Mouse (Mus musculus) macrophage (primary cell): ENCODE measurements around the gene Cul7. TPM values are rescaled to one million over a fixed set of nuclear protein-coding genes. Genes with fewer than 3 reads are reported as not detected.

Experiments used
- H3K27ac ChIP-seq: fragments of 350-480 bp; formaldehyde crosslinking; 2 replicates; pipeline ENCODE4 v1.9.0; 2021
- H3K36me3 ChIP-seq: fragments of 350-480 bp; formaldehyde crosslinking; 2 replicates; pipeline ENCODE4 v1.9.0; 2021; ENCODE audit errors: inconsistent target
- H3K4me3 ChIP-seq: fragments of 350-480 bp; formaldehyde crosslinking; 2 replicates; pipeline ENCODE4 v1.9.0; 2021; ENCODE audit errors: inconsistent target
- H3K79me2 ChIP-seq: fragments of 350-480 bp; formaldehyde crosslinking; 2 replicates; pipeline ENCODE4 v1.9.0; 2021; ENCODE audit errors: inconsistent target
- WGBS: methylation state at CpG from one replicate; pipeline ENCODE4 v1.1.7; 2026; ENCODE audit warnings: inconsistent platforms; ENCODE audit not compliant: missing documents; 5-methylcytosine and 5-hydroxymethylcytosine counted together
- polyA plus RNA-seq: library from polyadenylated mRNA; stranded (reverse); fragments of 250-400 nt; gene quantifications from 3 replicates; pipeline ENCODE4 v1.2.4, GENCODE M21; 2018; ENCODE audit warnings: inconsistent platforms

Cul7 gene
- polyA plus RNA-seq, 1 experiment from 2014 or later, result 6.2 TPM

DNA sequence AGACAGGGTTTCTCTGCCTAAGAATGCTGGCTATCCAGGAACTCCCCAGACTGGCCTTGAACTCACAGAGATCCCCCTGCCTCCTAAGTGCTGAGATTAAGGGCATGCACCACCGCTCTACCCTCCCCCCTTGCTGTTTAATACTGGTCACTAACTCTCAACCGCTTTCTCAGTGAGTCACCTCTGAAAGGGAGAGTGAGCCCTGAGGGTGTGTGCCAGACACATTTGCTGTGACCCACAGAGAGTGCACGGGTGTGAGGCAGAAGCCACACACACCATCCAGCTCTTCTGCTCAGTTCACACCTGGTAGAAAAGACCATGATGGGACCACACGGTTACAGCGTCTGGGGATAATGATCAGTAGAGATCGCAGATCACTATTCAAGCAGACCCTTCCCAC, 48.4 kb downstream of the Cul7 start:
- WGBS, result 91% methylated on average over 6 of the region's 6 CpGs
- no peaks in the 10 kb centered on the region for H3K36me3 ChIP-seq

DNA sequence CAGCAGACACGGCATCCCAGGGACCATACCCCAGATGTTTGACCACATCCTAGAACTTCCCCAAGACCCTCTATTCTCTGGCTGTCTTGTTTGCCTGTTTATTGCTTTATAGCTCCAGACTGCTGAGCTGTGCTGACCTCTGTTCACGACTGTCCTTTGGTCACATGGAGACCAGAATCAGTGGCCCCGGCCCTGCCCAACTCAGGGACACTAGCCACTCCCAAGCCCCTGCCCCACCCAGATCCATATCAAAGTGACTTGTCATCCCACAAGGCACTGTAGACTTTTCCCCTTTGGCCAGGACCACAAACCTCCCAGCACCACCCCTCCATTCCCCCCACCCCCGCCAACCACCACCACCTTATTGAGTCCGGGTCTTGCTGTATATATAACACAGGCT, 49.1 kb downstream of the Cul7 start:
- Histone ChIP-seq H3K27ac (no peak overlapping the region), H3K36me3 (no peaks in the 10 kb centered on the region), H3K79me2 (peaks cover 51% of the 10 kb centered on the region), H3K4me3 (no peak overlapping the region)
- WGBS, result 95% methylated on average over 5 of the region's 5 CpGs

More for the DNA sequence above, 48.4 kb downstream of the Cul7 start:
- Histone ChIP-seq H3K79me2 (peaks cover 44% of the 10 kb centered on the region), H3K27ac (no peak overlapping the region), H3K4me3 (no peak overlapping the region)

DNA sequence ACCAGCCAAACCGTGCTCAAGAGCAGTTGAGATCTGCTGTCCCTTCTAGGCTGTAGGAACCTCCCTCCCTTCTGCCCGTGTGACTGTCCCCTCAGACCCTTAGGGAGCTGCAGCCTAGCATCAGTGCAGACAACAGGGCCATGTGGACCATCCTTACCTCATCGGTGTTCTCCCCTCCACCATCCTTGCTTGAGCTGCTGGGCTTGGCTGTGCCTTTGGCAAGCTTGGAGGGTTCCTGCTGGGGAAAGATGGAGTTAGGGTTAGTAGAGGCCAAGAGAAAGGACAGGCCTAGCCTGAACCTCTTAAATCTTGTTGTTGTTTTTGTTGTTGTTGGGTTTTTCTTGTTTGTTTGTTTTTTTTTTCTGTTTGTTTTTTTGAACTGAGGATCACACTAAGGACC, 49.8 kb downstream of the Cul7 start:
- Histone ChIP-seq H3K4me3 (no peak overlapping the region), H3K27ac (no peak overlapping the region), H3K36me3 (no peaks in the 10 kb centered on the region), H3K79me2 (peaks cover 52% of the 10 kb centered on the region)
- 97% methylated on average over 3 of the region's 3 CpGs for WGBS

DNA sequence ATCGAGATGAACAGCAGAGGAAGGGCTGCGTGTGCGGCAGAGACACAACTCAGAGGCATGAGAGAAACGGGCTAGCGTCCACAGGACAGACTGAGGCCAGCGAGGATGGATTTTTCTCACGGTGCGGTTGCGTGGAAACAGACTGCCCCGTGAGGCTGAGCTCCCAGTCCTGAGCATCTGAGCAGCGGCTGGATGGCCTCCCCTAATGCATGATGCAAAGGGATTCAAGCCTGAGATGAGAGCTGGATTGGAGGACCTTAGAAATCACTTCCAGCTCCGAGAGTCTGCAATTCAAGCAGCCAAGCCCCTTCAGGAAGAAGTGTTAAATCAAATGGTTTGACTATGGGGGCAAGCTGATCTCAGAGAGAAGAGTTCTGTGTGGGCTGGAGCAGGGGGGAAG, 51.4 kb downstream of the Cul7 start:
- H3K36me3 ChIP-seq, result no peaks in the 10 kb centered on the region
- peaks cover 49% of the 10 kb centered on the region for H3K79me2 ChIP-seq
- H3K27ac ChIP-seq, result no peak overlapping the region
- 89% methylated on average over 12 of the region's 12 CpGs for WGBS
- no peak overlapping the region for H3K4me3 ChIP-seq

DNA sequence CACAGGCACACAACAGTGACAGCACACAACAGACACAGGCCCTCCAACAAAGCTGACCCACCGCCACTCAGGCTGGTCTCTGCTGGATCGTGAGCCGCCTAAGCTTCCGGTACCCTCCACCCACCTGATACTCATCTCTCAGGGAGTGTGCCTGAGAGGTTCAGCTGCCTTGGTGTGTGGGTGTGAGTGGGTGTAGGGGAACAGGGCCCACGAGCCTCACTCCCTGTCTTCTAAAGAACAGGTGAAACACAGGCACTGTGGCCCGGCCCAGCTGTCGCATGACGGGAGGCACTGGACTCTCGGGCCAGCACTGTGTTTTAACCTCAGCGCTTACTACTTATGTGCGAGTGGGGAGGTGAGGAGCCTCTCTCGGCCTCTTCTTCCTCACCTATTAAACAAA, 52.0 kb downstream of the Cul7 start:
- no peak overlapping the region for H3K27ac ChIP-seq
- H3K4me3 ChIP-seq, result no peak overlapping the region
- no peaks in the 10 kb centered on the region for H3K36me3 ChIP-seq
- WGBS, result 97% methylated on average over 12 of the region's 12 CpGs
- H3K79me2 ChIP-seq, result peaks cover 45% of the 10 kb centered on the region

DNA sequence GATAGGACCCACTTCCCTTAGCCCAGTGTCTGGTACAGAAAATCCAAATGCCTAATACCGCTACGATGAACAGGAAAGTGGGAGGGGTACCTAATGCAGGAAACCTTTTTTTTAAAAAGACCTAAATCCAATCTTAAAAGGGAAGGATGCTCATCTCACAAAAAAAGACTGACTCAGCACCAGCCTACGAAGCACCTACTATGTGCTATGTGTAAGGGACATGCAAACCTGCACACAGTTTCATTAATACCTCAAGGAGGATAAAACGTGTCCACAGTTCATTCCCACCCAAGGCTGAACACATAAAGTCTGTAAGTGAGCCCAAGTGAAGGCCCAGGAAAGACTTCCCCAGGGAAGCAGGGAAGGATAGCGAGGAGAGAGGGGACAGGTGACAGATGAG, 52.4 kb downstream of the Cul7 start:
- Histone ChIP-seq H3K36me3 (no peaks in the 10 kb centered on the region), H3K79me2 (peaks cover 43% of the 10 kb centered on the region), H3K4me3 (no peak overlapping the region), H3K27ac (no peak overlapping the region)
- 97% methylated on average over 5 of the region's 5 CpGs for WGBS

DNA sequence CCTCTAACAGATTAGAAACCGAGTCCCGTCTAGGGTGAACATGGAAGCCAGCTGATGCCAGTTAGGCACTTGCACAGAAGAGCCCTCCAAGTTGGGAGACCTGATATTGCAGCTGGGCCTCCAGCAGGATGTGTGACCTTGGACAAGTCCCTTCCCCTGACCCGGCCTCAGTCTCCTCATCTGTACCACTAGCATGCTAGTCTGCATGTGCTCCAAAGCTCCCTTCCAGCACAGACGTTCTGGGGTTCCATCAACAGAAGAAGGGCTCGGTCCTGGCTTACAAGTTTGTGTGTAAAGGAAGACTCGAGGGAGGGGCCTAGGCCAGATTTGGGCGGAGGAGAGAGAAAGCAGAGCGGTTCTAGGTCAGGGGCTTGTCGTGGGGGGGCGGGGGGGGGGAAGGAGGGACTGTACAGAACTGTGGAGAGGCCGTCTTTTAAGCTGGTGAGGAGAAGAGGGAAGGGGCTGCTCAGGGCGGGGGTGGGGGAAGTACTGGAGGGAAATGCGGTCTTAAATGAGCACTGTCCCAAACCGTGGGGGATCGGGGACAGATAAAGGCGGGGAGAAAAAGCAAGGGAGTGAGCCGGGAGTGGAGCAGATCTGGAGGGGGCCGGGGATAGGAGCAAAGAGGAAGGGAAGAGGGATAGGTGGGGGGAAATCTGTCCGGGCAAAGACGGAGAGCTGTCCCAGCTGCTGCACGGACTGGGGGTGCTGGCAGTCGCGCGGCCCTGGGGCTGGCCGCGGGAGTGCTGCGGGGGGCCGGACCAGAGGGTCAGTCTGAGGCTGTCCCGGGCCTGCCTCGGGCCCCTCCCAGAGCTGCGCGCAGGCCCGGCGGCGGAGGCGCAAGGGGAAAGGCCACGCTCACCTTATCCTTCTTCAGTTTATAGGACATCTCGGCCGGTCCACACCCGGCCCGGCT, 54.1 kb downstream of the Cul7 start:
- no peak overlapping the region for H3K27ac ChIP-seq
- no peaks in the 10 kb centered on the region for H3K36me3 ChIP-seq
- peaks cover 40% of the 10 kb centered on the region for H3K79me2 ChIP-seq
- H3K4me3 ChIP-seq, result peak overlapping the region; percentile 53
- 7% methylated on average over 40 of the region's 41 CpGs for WGBS

DNA sequence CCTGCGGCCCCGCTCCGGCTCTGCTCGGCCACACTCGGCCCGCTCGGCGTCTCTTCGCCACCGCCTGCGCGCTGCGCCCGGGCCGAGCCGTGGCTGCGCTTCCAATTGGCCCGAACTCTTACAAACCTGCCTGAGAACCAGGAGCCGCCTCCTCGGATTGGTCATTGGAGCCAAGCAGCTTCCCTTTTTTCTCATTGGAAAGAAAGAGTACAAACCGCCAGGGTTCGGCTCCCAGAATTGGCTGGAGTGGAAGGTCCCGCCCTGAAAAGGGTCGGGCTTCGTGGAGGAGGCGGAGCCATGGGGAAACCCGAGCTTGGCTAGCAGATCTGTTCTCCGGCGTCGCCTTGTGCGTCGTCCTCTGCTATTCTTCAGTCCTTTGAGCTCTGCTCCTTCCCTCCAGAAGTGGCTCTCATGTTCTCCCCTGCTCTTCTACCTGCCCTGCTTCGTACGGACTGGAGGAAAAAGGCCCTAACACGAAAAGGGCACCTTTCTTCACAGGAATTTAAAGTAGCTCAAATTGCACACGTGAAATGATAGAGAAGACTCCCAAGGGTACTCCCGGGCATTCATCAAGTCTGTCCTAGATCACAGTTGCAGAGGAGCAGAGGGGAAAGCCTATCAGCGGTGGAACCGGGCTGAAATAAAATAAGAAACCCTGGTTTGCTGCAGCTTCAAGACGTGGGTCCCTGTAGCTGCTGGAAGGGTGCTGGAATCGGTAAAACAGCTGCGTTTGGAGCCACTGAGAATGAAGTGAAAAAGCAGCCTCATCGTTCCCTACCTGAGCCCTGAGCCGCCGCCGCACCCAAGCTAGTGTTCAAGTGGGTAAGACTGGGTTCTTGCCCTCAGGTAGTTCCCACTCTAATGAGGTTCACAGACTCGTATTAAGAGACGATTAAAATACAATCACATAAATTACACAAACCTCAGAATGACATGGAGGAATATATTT, 55.0 kb downstream of the Cul7 start, which contains the start of gene Ppp2r5d:
TSS of gene Ppp2r5d (minus strand) at position 225 of the 949 bp plus-strand sequence.
- WGBS, result 3% methylated on average over 48 of the region's 48 CpGs
- peak within 1 kb of the TSS; percentile 4; the same call in 1 of the 2 replicates for H3K27ac ChIP-seq

DNA sequence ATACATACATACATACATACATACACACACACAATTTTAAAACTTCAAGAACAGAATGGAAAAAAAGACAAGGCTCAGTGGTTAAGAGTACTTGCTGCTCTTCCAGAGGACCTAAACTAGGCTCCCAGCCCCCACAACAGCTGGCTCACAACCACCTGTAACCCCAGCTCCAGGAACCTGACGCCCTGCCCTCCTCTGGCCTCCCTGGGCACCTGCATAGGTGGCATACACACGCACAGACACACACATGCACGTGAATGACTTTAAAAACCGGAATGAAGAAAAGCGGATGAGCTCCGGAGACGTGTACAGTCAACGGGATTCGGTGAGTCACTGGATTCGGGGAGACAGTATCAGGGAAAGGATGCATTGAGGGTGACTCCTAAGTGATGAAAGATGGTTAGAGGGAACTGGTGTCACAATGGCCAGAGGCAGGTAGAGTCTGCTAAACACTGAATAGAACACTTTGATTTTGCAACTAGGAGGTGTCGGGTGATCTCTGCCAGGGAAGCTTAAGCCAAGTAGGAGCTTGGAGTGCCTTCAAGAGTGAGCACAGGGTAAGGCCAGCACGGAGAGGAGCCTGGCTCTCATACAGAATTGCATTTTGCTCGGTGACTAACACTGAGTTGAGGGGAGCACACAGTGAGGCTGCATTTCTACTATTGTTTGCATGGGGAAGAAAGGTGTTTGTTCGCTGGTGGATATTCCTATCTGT, 56.4 kb downstream of the Cul7 start:
- Histone ChIP-seq H3K36me3 (no peaks in the 10 kb centered on the region), H3K79me2 (peaks cover 28% of the 10 kb centered on the region), H3K4me3 (no peak overlapping the region), H3K27ac (no peak overlapping the region)
- 98% methylated on average over 14 of the region's 14 CpGs for WGBS

More for the DNA sequence above, 55.0 kb downstream of the Cul7 start, which contains the start of gene Ppp2r5d:
- Histone ChIP-seq H3K36me3 (no peaks in the 10 kb centered on the region), H3K79me2 (peaks cover 40% of the 10 kb centered on the region), H3K4me3 (peak within 1 kb of the TSS; percentile 53)

DNA sequence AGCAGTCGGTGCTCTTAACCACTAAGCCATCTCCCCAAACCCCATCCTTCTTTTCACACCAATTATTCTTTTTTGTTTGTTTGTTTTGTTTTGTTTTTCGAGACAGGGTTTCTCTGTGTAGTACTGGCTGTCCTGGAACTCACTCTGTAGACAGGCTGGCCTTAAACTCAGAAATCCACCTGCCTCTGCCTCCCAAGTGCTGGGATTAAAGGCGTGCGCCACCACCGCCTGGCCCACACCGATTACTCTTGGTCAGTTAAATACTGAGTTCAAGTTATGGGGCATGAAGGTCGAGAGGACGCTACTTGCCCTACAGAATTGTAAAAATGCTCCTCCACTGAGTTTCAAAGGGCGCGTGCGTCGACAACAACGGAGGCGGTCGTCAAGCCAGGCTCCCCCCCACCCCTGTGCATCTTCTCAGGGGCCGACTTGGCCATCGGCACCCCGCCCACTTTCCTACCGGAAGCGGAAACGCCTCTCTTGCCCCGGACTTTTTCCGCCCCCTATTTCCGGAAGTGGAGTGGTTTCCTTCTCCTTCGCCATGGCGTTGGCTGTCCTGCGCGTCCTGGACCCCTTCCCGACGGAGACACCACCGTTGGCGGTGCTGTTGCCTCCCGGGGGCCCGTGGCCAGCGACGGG, 60.9 kb downstream of the Cul7 start, which contains the start of gene Pex6:
TSS of gene Pex6 (plus strand) at position 505 of the 639 bp plus-strand sequence.
- peak within 1 kb of the TSS; percentile 10; the same call in 1 of the 2 replicates for H3K27ac ChIP-seq

DNA sequence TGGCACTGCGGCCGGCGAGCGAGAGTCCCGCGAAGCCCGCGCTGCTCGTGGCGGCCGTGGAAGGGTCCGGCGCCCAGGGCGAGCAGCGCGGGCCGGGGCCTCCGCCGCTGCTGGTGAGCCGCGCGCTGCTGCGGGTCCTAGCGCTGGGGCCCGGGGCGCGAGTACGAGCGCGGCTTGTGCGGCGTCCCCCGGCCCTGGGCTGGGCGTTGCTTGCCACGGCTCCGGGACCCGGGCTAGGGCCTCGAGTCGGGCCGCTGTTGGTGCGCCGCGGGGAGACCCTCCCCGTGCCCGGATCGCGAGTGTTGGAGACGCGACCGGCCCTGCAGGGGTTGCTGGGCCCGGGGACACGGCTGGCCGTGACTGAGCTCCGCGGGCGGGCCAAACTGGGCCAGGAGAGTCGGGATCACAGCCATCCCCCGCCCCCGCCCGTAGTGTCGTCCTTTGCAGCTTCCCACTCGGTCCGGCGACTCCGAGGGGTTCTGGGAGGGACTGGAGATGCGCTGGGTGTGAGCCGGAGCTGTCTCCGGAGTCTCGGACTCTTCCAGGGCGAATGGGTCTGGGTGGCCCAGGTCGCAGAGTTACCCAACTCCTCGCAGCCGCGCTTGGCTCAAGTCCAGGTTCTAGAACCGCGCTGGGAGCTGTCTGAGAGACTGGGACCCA, 61.6 kb downstream of the Cul7 start:
- 1% methylated on average over 72 of the region's 76 CpGs for WGBS
- Histone ChIP-seq H3K27ac (peak overlapping the region; percentile 8; the same call in 1 of the 2 replicates), H3K79me2 (peaks cover 21% of the 10 kb centered on the region)

More for the DNA sequence above, 60.9 kb downstream of the Cul7 start, which contains the start of gene Pex6:
- Histone ChIP-seq H3K4me3 (peak within 1 kb of the TSS; percentile 61), H3K79me2 (peaks cover 21% of the 10 kb centered on the region), H3K36me3 (peaks cover 21% of the 10 kb centered on the region)
- WGBS, result 7% methylated on average over 36 of the region's 36 CpGs

DNA sequence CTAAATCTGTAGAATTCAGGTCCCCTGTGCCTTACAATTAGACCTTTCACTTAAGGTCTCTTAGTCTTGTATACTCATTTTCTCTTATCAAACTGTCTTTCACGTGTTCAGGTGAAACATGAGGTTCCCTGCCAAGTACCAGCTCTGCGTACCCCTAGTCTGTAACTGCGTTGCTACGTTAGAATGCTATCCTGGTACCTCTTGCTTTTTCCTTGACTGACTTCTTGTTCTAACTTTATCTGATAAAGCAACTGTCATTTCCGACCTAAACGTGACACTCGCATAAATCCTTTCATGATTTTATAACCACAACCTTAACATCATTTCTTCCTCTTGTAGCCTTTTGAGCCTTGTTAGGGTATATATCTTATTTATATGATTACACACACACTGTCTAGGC, 62.3 kb downstream of the Cul7 start:
- H3K36me3 ChIP-seq, result peaks cover 21% of the 10 kb centered on the region
- H3K27ac ChIP-seq, result peak overlapping the region; percentile 8; the same call in 1 of the 2 replicates
- H3K79me2 ChIP-seq, result peaks cover 21% of the 10 kb centered on the region
- H3K4me3 ChIP-seq, result peak overlapping the region; percentile 61
- WGBS, result 13% methylated on average over 7 of the region's 7 CpGs

More for the DNA sequence above, 61.6 kb downstream of the Cul7 start:
- peak overlapping the region; percentile 61 for H3K4me3 ChIP-seq
- H3K36me3 ChIP-seq, result peaks cover 21% of the 10 kb centered on the region

DNA sequence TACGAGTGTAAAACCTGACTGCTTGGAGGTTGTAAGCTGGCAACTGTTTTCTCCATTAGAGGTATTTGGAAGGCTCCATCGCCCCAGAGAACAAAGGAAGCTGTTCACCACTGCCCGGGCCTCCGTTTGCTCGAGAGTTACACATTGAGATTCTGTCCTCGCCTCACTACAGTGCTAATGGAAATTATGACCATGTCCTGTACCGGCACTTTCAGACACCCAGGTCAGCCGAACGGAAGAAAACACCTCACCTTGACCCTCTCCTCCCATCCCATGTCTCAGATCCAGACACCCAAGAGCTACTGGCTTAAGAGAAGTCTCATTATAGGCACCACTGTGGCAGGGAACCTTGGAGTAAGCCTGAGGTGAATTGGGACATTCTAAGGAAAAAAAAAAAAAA, 63.7 kb downstream of the Cul7 start:
- Histone ChIP-seq H3K79me2 (peaks cover 21% of the 10 kb centered on the region), H3K36me3 (peaks cover 21% of the 10 kb centered on the region), H3K4me3 (no peak overlapping the region), H3K27ac (no peak overlapping the region)
- 92% methylated on average over 9 of the region's 9 CpGs for WGBS
